24 mouse cellular contexts compared by ENCODE assay signal in the genomic region with DNA sequence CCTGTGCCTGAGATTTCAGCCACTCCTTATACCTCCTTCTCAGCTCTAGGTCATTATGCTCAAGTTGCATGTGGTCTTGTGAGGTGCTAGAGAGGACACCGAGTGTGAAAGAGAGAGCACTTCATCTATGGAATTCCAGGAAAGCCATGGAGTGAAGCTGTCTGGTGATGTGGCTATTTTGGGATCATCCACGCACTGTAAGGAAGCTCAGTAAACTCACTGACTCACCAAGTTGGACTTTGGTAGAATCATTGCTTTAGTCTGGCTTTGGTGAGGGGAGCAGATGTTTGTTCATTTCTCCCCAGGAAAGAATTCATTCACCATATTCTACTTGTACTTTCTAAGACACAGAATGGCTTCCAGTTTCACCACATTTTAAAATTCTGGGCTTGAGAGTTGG.
"Had no signal": no experiment of that assay in that cellular context is flagged by ENCODE, and none has a peak within 500 bp of the region (broad histone marks: within the 10 kb centered on the region; RNA-seq: fewer than 3 reads in every experiment).

No protein-coding gene starts in this region.

- H3K4me1 ChIP-seq: heart, embryonic 12.5 days; heart, embryonic 15.5 days; hindbrain, embryonic 13.5 days; hindbrain, embryonic 15.5 days; kidney, embryonic 15.5 days; liver, embryonic 13.5 days; liver, embryonic 15.5 days had no signal

- H3K27me3 ChIP-seq: heart, embryonic 12.5 days; heart, embryonic 15.5 days; hindbrain, embryonic 15.5 days; kidney, embryonic 15.5 days; liver, embryonic 13.5 days; liver, embryonic 15.5 days had no signal

- H3K9me3 ChIP-seq: heart, embryonic 15.5 days; hindbrain, embryonic 15.5 days; kidney, embryonic 15.5 days; limb, embryonic 10.5 days; liver, embryonic 13.5 days; liver, embryonic 15.5 days had no signal

- H3K36me3 ChIP-seq: heart, embryonic 12.5 days; heart, embryonic 15.5 days; hindbrain, embryonic 13.5 days; hindbrain, embryonic 15.5 days; kidney, embryonic 15.5 days; limb, embryonic 10.5 days; limb, embryonic 12.5 days; liver, embryonic 13.5 days; liver, embryonic 15.5 days had no signal

- ATAC-seq: hindbrain, postnatal 0 days; intestine, embryonic 16.5 days had no signal

- DNase-seq: gastrocnemius, postnatal 14 days; gastrocnemius, postnatal 36 days; heart, adult 2 months; heart, postnatal 14 days; kidney, adult 11 months; kidney, adult 2 months; kidney, adult 9 months; kidney, postnatal 14 days; kidney, postnatal 36 days; liver; liver, embryonic 13.5 days had no signal

- H3K9ac ChIP-seq: heart, embryonic 12.5 days; heart, embryonic 15.5 days; hindbrain, embryonic 13.5 days; hindbrain, embryonic 15.5 days; kidney, embryonic 15.5 days; limb, embryonic 12.5 days; liver, embryonic 13.5 days; liver, embryonic 15.5 days had no signal

- H3K27ac ChIP-seq: heart, adult 2 months; heart, embryonic 15.5 days; hindbrain, embryonic 13.5 days; hindbrain, embryonic 15.5 days; hindbrain, postnatal 0 days; kidney, embryonic 15.5 days; kidney, postnatal 0 days; left cerebral cortex, adult 2 months; limb, embryonic 10.5 days; limb, embryonic 12.5 days; liver, embryonic 13.5 days; liver, embryonic 15.5 days had no signal

- H3K4me2 ChIP-seq: heart, embryonic 12.5 days; heart, embryonic 15.5 days; hindbrain, embryonic 13.5 days; hindbrain, embryonic 15.5 days; kidney, embryonic 15.5 days; limb, embryonic 12.5 days; liver, embryonic 11.5 days; liver, embryonic 13.5 days; liver, embryonic 15.5 days had no signal

- H3K4me3 ChIP-seq: heart, adult 2 months; heart, embryonic 12.5 days; heart, embryonic 15.5 days; hindbrain, embryonic 13.5 days; hindbrain, embryonic 15.5 days; kidney, embryonic 15.5 days; left cerebral cortex, adult 2 months; limb, embryonic 10.5 days; limb, embryonic 12.5 days; liver, embryonic 13.5 days; liver, embryonic 15.5 days had no signal
